Mouse (Mus musculus): ENCODE measurements around the gene Slc32a1. TPM values are rescaled to one million over a fixed set of nuclear protein-coding genes. Genes with fewer than 3 reads are reported as not detected.

The Slc32a1 gene
- polyA plus RNA-seq, 1 experiment from 2014 or later: not detected

GRCm38 (mm10) chr2:158625697-158626096, 15.1 kb downstream of the Slc32a1 start:
- H3K9ac ChIP-seq (replicated peaks): peak overlapping the region; percentile 91
- H3K4me2 ChIP-seq (ENCODE audit: low read depth, low read length): peak overlapping the region; percentile 80
- TF ChIP-seq EP300 (IDR thresholded peaks at IDR 0.05; ENCODE audit: low read depth): no peak
- TF ChIP-seq CTCF (IDR thresholded peaks at IDR 0.05; ENCODE audit: low read depth): no peak
- H3K27me3 ChIP-seq (ENCODE audit: insufficient read depth, low read length): peaks cover 10% of the 10 kb centered on the region; the same call in 1 of the 2 replicates
- H3K36me3 ChIP-seq (replicated peaks; ENCODE audit: insufficient read depth, low read length): peaks cover 29% of the 10 kb centered on the region
- no peak for ATAC-seq
- WGBS (ENCODE audit: insufficient replicate concordance): 21% methylated on average over 8 of the region's 8 CpGs
- H3K27ac ChIP-seq (ENCODE audit: low read depth): peak overlapping the region; percentile 91; the same call in 1 of the 2 replicates
- DNase-seq: no peak
- H3K4me1 ChIP-seq (ENCODE audit: insufficient read depth): no peaks in the 10 kb centered on the region
- H3K4me3 ChIP-seq (ENCODE audit: low read depth, low read length): peak overlapping the region; percentile 92
- H3K9me3 ChIP-seq (ENCODE audit: low read length): no peaks in the 10 kb centered on the region

- WGBS (ENCODE audit: insufficient replicate concordance): 69% methylated on average over 3 of the region's 3 CpGs
- no peak overlapping the region for H3K9ac ChIP-seq (replicated peaks)
- no peaks in the 10 kb centered on the region for H3K4me1 ChIP-seq (ENCODE audit: insufficient read depth)
- ATAC-seq (no peak), DNase-seq (no peak)
- TF ChIP-seq CTCF (IDR thresholded peaks at IDR 0.05; ENCODE audit: low read depth) (peak; percentile 28; the same call in 1 of the 2 replicates), EP300 (IDR thresholded peaks at IDR 0.05; ENCODE audit: low read depth) (no peak)
- no peaks in the 10 kb centered on the region for H3K9me3 ChIP-seq (ENCODE audit: low read length)
- H3K27ac ChIP-seq (ENCODE audit: low read depth): no peak overlapping the region
- H3K4me3 ChIP-seq (ENCODE audit: low read depth, low read length): no peak overlapping the region
- no peaks in the 10 kb centered on the region for H3K27me3 ChIP-seq (ENCODE audit: insufficient read depth, low read length)
- peaks cover 59% of the 10 kb centered on the region for H3K36me3 ChIP-seq (replicated peaks; ENCODE audit: insufficient read depth, low read length)
- no peak overlapping the region for H3K4me2 ChIP-seq (ENCODE audit: low read depth, low read length)
These were observed 18.3 kb downstream of the Slc32a1 start for GRCm38 (mm10) chr2:158628858-158629257.

GRCm38 (mm10) chr2:158629414-158629813, 18.8 kb downstream of the Slc32a1 start:
- no peak overlapping the region for H3K27ac ChIP-seq (ENCODE audit: low read depth)
- H3K4me1 ChIP-seq (ENCODE audit: insufficient read depth): no peaks in the 10 kb centered on the region
- 73% methylated on average over 1 of the region's 1 CpGs for WGBS (ENCODE audit: insufficient replicate concordance)
- H3K9ac ChIP-seq (replicated peaks): no peak overlapping the region
- H3K36me3 ChIP-seq (replicated peaks; ENCODE audit: insufficient read depth, low read length): peaks cover 61% of the 10 kb centered on the region
- no peaks in the 10 kb centered on the region for H3K27me3 ChIP-seq (ENCODE audit: insufficient read depth, low read length)
- TF ChIP-seq CTCF (IDR thresholded peaks at IDR 0.05; ENCODE audit: low read depth) (peak; percentile 71), EP300 (IDR thresholded peaks at IDR 0.05; ENCODE audit: low read depth) (no peak)
- ATAC-seq (no peak), DNase-seq (no peak)
- no peak overlapping the region for H3K4me2 ChIP-seq (ENCODE audit: low read depth, low read length)
- no peaks in the 10 kb centered on the region for H3K9me3 ChIP-seq (ENCODE audit: low read length)
- no peak overlapping the region for H3K4me3 ChIP-seq (ENCODE audit: low read depth, low read length)

GRCm38 (mm10) chr2:158631873-158632272, 21.3 kb downstream of the Slc32a1 start:
- ATAC-seq (no peak), DNase-seq (no peak)
- peaks cover 85% of the 10 kb centered on the region for H3K36me3 ChIP-seq (replicated peaks; ENCODE audit: insufficient read depth, low read length)
- H3K27me3 ChIP-seq (ENCODE audit: insufficient read depth, low read length): no peaks in the 10 kb centered on the region
- WGBS (ENCODE audit: insufficient replicate concordance): 85% methylated on average over 5 of the region's 5 CpGs
- TF ChIP-seq EP300 (IDR thresholded peaks at IDR 0.05; ENCODE audit: low read depth) (no peak), CTCF (IDR thresholded peaks at IDR 0.05; ENCODE audit: low read depth) (no peak)
- H3K4me3 ChIP-seq (ENCODE audit: low read depth, low read length): no peak overlapping the region
- no peak overlapping the region for H3K27ac ChIP-seq (ENCODE audit: low read depth)
- H3K9me3 ChIP-seq (ENCODE audit: low read length): no peaks in the 10 kb centered on the region
- no peak overlapping the region for H3K4me2 ChIP-seq (ENCODE audit: low read depth, low read length)
- H3K4me1 ChIP-seq (ENCODE audit: insufficient read depth): no peaks in the 10 kb centered on the region
- H3K9ac ChIP-seq (replicated peaks): no peak overlapping the region

- TF ChIP-seq EP300 (IDR thresholded peaks at IDR 0.05; ENCODE audit: low read depth) (no peak), CTCF (IDR thresholded peaks at IDR 0.05; ENCODE audit: low read depth) (peak; percentile 88)
- Histone ChIP-seq H3K9ac (replicated peaks) (no peak overlapping the region), H3K27me3 (ENCODE audit: insufficient read depth, low read length) (no peaks in the 10 kb centered on the region), H3K36me3 (replicated peaks; ENCODE audit: insufficient read depth, low read length) (peaks cover 22% of the 10 kb centered on the region), H3K4me3 (ENCODE audit: low read depth, low read length) (no peak overlapping the region), H3K4me1 (ENCODE audit: insufficient read depth) (no peaks in the 10 kb centered on the region), H3K4me2 (ENCODE audit: low read depth, low read length) (no peak overlapping the region), H3K27ac (ENCODE audit: low read depth) (no peak overlapping the region), H3K9me3 (ENCODE audit: low read length) (no peaks in the 10 kb centered on the region; the same call in 1 of the 2 replicates)
- DNase-seq: peak; percentile 65
- WGBS (ENCODE audit: insufficient replicate concordance): 7% methylated on average over 2 of the region's 2 CpGs
- 0 out of 2 replicates have a peak, but pooled peaks have one; percentile 35 for ATAC-seq
These were observed 31.3 kb downstream of the Slc32a1 start for GRCm38 (mm10) chr2:158641869-158642268.

GRCm38 (mm10) chr2:158642587-158642986, 32.0 kb downstream of the Slc32a1 start:
- 92% methylated on average over 2 of the region's 2 CpGs for WGBS (ENCODE audit: insufficient replicate concordance)
- no peak overlapping the region for H3K9ac ChIP-seq (replicated peaks)

More at GRCm38 (mm10) chr2:158642587-158642986, 32.0 kb downstream of the Slc32a1 start:
- ATAC-seq (no peak), DNase-seq (no peak)
- H3K9me3 ChIP-seq (ENCODE audit: low read length): no peaks in the 10 kb centered on the region; the same call in 1 of the 2 replicates
- H3K27ac ChIP-seq (ENCODE audit: low read depth): no peak overlapping the region
- H3K4me1 ChIP-seq (ENCODE audit: insufficient read depth): no peaks in the 10 kb centered on the region
- H3K36me3 ChIP-seq (replicated peaks; ENCODE audit: insufficient read depth, low read length): peaks cover 16% of the 10 kb centered on the region
- no peaks in the 10 kb centered on the region for H3K27me3 ChIP-seq (ENCODE audit: insufficient read depth, low read length)
- H3K4me2 ChIP-seq (ENCODE audit: low read depth, low read length): no peak overlapping the region
- H3K4me3 ChIP-seq (ENCODE audit: low read depth, low read length): no peak overlapping the region
- TF ChIP-seq EP300 (IDR thresholded peaks at IDR 0.05; ENCODE audit: low read depth) (no peak), CTCF (IDR thresholded peaks at IDR 0.05; ENCODE audit: low read depth) (no peak)
